Comparison of ENCODE assay signal across 11 mouse cellular contexts in genomic region chr4:53253680-53254079, GRCm38 (mm10).
A peak's percentile ranks its signal among the peaks of the same experiment; 100 is the strongest.
DNase-seq lines count a peak whose midpoint lies in the region; ATAC-seq and TF ChIP-seq lines count a peak whose summit lies in the region.
"Had no signal": no experiment of that assay in that cellular context is flagged by ENCODE, and none has a peak within 500 bp of the region (broad histone marks: within the 10 kb centered on the region; RNA-seq: fewer than 3 reads in every experiment).

No protein-coding gene starts in this region.

- 71% methylated on average over 4 of the region's 4 CpGs for WGBS in heart, embryonic 11.5 days (ENCODE audit: insufficient replicate concordance)
- WGBS in hindbrain, postnatal 0 days = 24% methylated on average over 4 of the region's 4 CpGs
- 69% methylated on average over 4 of the region's 4 CpGs for WGBS in liver, embryonic 12.5 days (ENCODE audit: insufficient replicate concordance)
- WGBS in kidney, embryonic 16.5 days = 90% methylated on average over 4 of the region's 4 CpGs

- H3K36me3 ChIP-seq in heart, embryonic 11.5 days (ENCODE audit: control insufficient read depth, insufficient read depth, low read length) = no peaks in the 10 kb centered on the region
- H3K36me3 ChIP-seq in hindbrain, postnatal 0 days (ENCODE audit: insufficient read depth, low read length) = no peaks in the 10 kb centered on the region
- no peaks in the 10 kb centered on the region for H3K36me3 ChIP-seq in liver, embryonic 12.5 days
- H3K36me3 ChIP-seq in kidney, embryonic 16.5 days (ENCODE audit: insufficient read depth, low read length) = no peaks in the 10 kb centered on the region

- H3K27ac ChIP-seq in heart, embryonic 11.5 days (ENCODE audit: low read depth, low read length) = no peak overlapping the region
- peak overlapping the region; percentile 72 for H3K27ac ChIP-seq in hindbrain, postnatal 0 days
- H3K27ac ChIP-seq in liver, embryonic 12.5 days = no peak overlapping the region
- no peak overlapping the region for H3K27ac ChIP-seq in kidney, embryonic 16.5 days (ENCODE audit: low read length)

- H3K4me2 ChIP-seq in heart, embryonic 11.5 days = no peak overlapping the region
- H3K4me2 ChIP-seq in hindbrain, postnatal 0 days (ENCODE audit: low read depth, low read length) = no peak overlapping the region
- H3K4me2 ChIP-seq in liver, embryonic 12.5 days = no peak overlapping the region
- no peak overlapping the region for H3K4me2 ChIP-seq in kidney, embryonic 16.5 days (replicated peaks; ENCODE audit: low read depth, low read length)

- H3K4me3 ChIP-seq in heart, embryonic 11.5 days (ENCODE audit: low read depth, low read length) = no peak overlapping the region
- H3K4me3 ChIP-seq in hindbrain, postnatal 0 days (ENCODE audit: low read length) = no peak overlapping the region
- no peak overlapping the region for H3K4me3 ChIP-seq in liver, embryonic 12.5 days
- no peak overlapping the region for H3K4me3 ChIP-seq in kidney, embryonic 16.5 days (ENCODE audit: low read length)
- H3K4me3 ChIP-seq: myocyte had no signal

- no peaks in the 10 kb centered on the region for H3K9me3 ChIP-seq in heart, embryonic 11.5 days (replicated peaks; ENCODE audit: control insufficient read depth, low read length)
- no peaks in the 10 kb centered on the region for H3K9me3 ChIP-seq in hindbrain, postnatal 0 days (ENCODE audit: low read length)
- H3K9me3 ChIP-seq in liver, embryonic 12.5 days (replicated peaks) = no peaks in the 10 kb centered on the region
- H3K9me3 ChIP-seq in kidney, embryonic 16.5 days (ENCODE audit: low read length) = 0 out of 2 replicates have a peak, but pooled peaks cover 5% of the 10 kb centered on the region

- no peaks in the 10 kb centered on the region for H3K27me3 ChIP-seq in heart, embryonic 11.5 days (ENCODE audit: control insufficient read depth, insufficient read depth, low read length)
- H3K27me3 ChIP-seq in hindbrain, postnatal 0 days (ENCODE audit: insufficient read depth, low read length) = no peaks in the 10 kb centered on the region
- H3K27me3 ChIP-seq in liver, embryonic 12.5 days (replicated peaks) = no peaks in the 10 kb centered on the region
- no peaks in the 10 kb centered on the region for H3K27me3 ChIP-seq in kidney, embryonic 16.5 days (ENCODE audit: insufficient read depth, low read length)

- peak; percentile 45 for DNase-seq in heart, postnatal 4 days
- peak; percentile 52 for DNase-seq in MN1 (ENCODE audit: low spot score)
- peak; percentile 11 for DNase-seq in cerebellum, adult 8-10 months
- peak; percentile 85 for DNase-seq in hindbrain, postnatal 0 days (ENCODE audit: low spot score)
- DNase-seq in kidney, postnatal 36 days = no peak
- DNase-seq: kidney, postnatal 14 days; thymus, postnatal 36 days had no signal

- no peak for ATAC-seq in heart, embryonic 11.5 days (replicated peaks; ENCODE audit: insufficient number of reproducible peaks, low FRiP score, low TSS enrichment)
- peak; percentile 96 for ATAC-seq in hindbrain, postnatal 0 days
- no peak for ATAC-seq in liver, embryonic 12.5 days
- no peak for ATAC-seq in kidney, embryonic 16.5 days (ENCODE audit: low FRiP score, low TSS enrichment)

- H3K4me1 ChIP-seq in heart, embryonic 11.5 days (ENCODE audit: control insufficient read depth, insufficient read depth, low read length) = no peaks in the 10 kb centered on the region
- peaks cover 7% of the 10 kb centered on the region; the same call in 1 of the 2 replicates for H3K4me1 ChIP-seq in hindbrain, postnatal 0 days (ENCODE audit: insufficient read depth, low read length)
- no peaks in the 10 kb centered on the region for H3K4me1 ChIP-seq in liver, embryonic 12.5 days
- no peaks in the 10 kb centered on the region for H3K4me1 ChIP-seq in kidney, embryonic 16.5 days (ENCODE audit: insufficient read depth, low read length)

- H3K9ac ChIP-seq in heart, embryonic 11.5 days (ENCODE audit: low read depth, low read length) = no peak overlapping the region
- H3K9ac ChIP-seq in hindbrain, postnatal 0 days (replicated peaks; ENCODE audit: low read length) = no peak overlapping the region
- H3K9ac ChIP-seq in liver, embryonic 12.5 days = no peak overlapping the region
- H3K9ac ChIP-seq in kidney, embryonic 16.5 days (replicated peaks; ENCODE audit: low read length) = no peak overlapping the region

- no peak for TF ChIP-seq CTCF in hindbrain, postnatal 0 days (IDR thresholded peaks at IDR 0.05; ENCODE audit: low read depth)

Comparison
In these comparisons a context has a peak if more than half of its experiments do, and no peak if none do; other contexts are left out.
1. DNase-seq: peak in heart, postnatal 4 days (single experiment), MN1 (single experiment), cerebellum, adult 8-10 months (single experiment) and hindbrain, postnatal 0 days (single experiment); none in kidney, postnatal 36 days (0 of 2).